ENCODE assay signal across 8 mouse cellular contexts in genomic region chr4:144893561-144894486, GRCm38 (mm10). TPM values are rescaled to one million over a fixed set of nuclear protein-coding genes. Genes with fewer than 3 reads are reported as not detected.
DNase-seq lines count a peak whose midpoint lies in the region; ATAC-seq and TF ChIP-seq lines count a peak whose summit lies in the region.

No protein-coding gene starts in this region.

- under 1% methylated on average over 38 of the region's 44 CpGs for WGBS in intestine, embryonic 15.5 days
- 3% methylated on average over 44 of the region's 44 CpGs for WGBS in olfactory bulb, adult 2 months

- no peaks in the 10 kb centered on the region for H3K9me3 ChIP-seq in intestine, embryonic 15.5 days

- intact Hi-C loops in left cerebral cortex, postnatal 36 days (cut with DNase I) = loop anchor here (5.0 to 10.0 kb wide), 4 partner anchors 83 to 391 kb away; no protein-coding TSS in a partner anchor
- intact Hi-C loops in left cerebral cortex, postnatal 14 days (cut with DNase I) = loop anchor here (10.0 kb wide), 1 partner anchor 211 kb away; no protein-coding TSS in a partner anchor

- TF ChIP-seq CTCF in olfactory bulb, adult 2 months (IDR thresholded peaks at IDR 0.05; ENCODE audit: insufficient read depth, low read depth, low read length) = no peak

- 0 out of 2 replicates have a peak, but pooled peaks cover 2% of the 10 kb centered on the region for H3K36me3 ChIP-seq in intestine, embryonic 15.5 days

- 0 out of 2 replicates have a peak, but pooled peaks have one; percentile 28 for TF ChIP-seq POLR2A in olfactory bulb, adult 2 months (IDR thresholded peaks at IDR 0.05; ENCODE audit: insufficient read depth, low read depth, low read length)

- ATAC-seq in intestine, embryonic 15.5 days = no peak

- H3K4me3 ChIP-seq in intestine, embryonic 15.5 days (replicated peaks) = peak overlapping the region; percentile 71
- H3K4me3 ChIP-seq in olfactory bulb, adult 2 months (ENCODE audit: insufficient read depth, low read depth, low read length) = peak overlapping the region; percentile 47

- H3K27ac ChIP-seq in intestine, embryonic 15.5 days = peak overlapping the region; percentile 92
- H3K27ac ChIP-seq in olfactory bulb, adult 2 months (ENCODE audit: insufficient read depth, low read depth, low read length) = no peak overlapping the region

- H3K4me1 ChIP-seq in intestine, embryonic 15.5 days (replicated peaks) = peaks cover 47% of the 10 kb centered on the region
- peaks cover 28% of the 10 kb centered on the region for H3K4me1 ChIP-seq in olfactory bulb, adult 2 months (ENCODE audit: control insufficient read depth, insufficient read depth, low read length)

- H3K27me3 ChIP-seq in intestine, embryonic 15.5 days (replicated peaks) = no peaks in the 10 kb centered on the region

- H3K9ac ChIP-seq in intestine, embryonic 15.5 days = peak overlapping the region; percentile 76

- peak; percentile 25 to 31 for DNase-seq in left cerebral cortex, postnatal 36 days (ENCODE audit: low spot score in 2 of 2)
- no peak for DNase-seq in left cerebral cortex, postnatal 14 days (ENCODE audit: low spot score in 2 of 2)
- peak; percentile 13 for DNase-seq in cerebellum, adult 9-10 months
- peak; percentile 56 for DNase-seq in gastrocnemius, postnatal 25 days
- peak; percentile 77 to 83 for DNase-seq in lung, adult 18-20 months
- peak; percentile 42 for DNase-seq in yolk sac, embryonic 10.5 days (ENCODE audit: low spot score)

- peak overlapping the region; percentile 87 for H3K4me2 ChIP-seq in intestine, embryonic 15.5 days (replicated peaks)

RNA-seq across cellular contexts. Expression of gene Dhrs3, which starts 1.2 kb away (rescaled TPM):
- total RNA-seq in left cerebral cortex, postnatal 36 days (2021) = 10 to 100 TPM; 24.8 to 27.9 TPM
- total RNA-seq in left cerebral cortex, postnatal 14 days (2021) = 10 to 100 TPM; 22.2 TPM
- total RNA-seq in gastrocnemius, postnatal 25 days (2021) = 10 to 100 TPM; 33.3 to 44.8 TPM
- 109 and 115 TPM in 2 replicates for polyA plus RNA-seq in intestine, embryonic 15.5 days (2015; fragmentation: Nextera tagmentation; extraction: Ambion mirVana)
- polyA plus RNA-seq in olfactory bulb, adult 2 months (2012; ENCODE audit: insufficient read depth, insufficient read length, low replicate concordance, missing spikeins) = not detected in 2 replicates

Comparison
In these comparisons a context has a peak if more than half of its experiments do, and no peak if none do; other contexts are left out.
1. DNase-seq: peak in left cerebral cortex, postnatal 36 days (2 of 2), cerebellum, adult 9-10 months (single experiment), gastrocnemius, postnatal 25 days (single experiment), lung, adult 18-20 months (2 of 2) and yolk sac, embryonic 10.5 days (single experiment); none in left cerebral cortex, postnatal 14 days (0 of 2).